Mouse (Mus musculus) neural tube, embryonic 11.5 days (tissue): Measurements from ENCODE around the gene Ly6c2. TPM values are rescaled to one million over a fixed set of nuclear protein-coding genes. Genes with fewer than 3 reads are reported as not detected.
"Not testable (repeated sequence)": the region's sequence is repeated elsewhere in the genome, so short reads cannot be mapped to it uniquely, and the experiment has no call there.

Experiments
- ATAC-seq: fragments of 200-750 bp; cut with Nextera tagmentation; 2 replicates; pipeline ENCODE4 v1.8.0; 2017; ENCODE audit warnings: moderate number of reproducible peaks, mild to moderate bottlenecking, moderate TSS enrichment, moderate library complexity; ENCODE audit not compliant: insufficient read depth, low FRiP score, low TSS enrichment
- DNase-seq: peaks from one replicate; pipeline ENCODE4 v3.0.0-alpha.2; 2015; ENCODE audit warnings: low spot score
- H3K27ac ChIP-seq: fragments of 300-500 bp; sonication (generic); 2 replicates; pipeline ENCODE4 v1.5.1; 2014; ENCODE audit warnings: low read depth, mild to moderate bottlenecking, low read length
- H3K27me3 ChIP-seq: fragments of 300-500 bp; sonication (generic); 2 replicates; pipeline ENCODE4 v1.6.1; 2014; ENCODE audit warnings: mild to moderate bottlenecking, low read length, mixed read lengths; ENCODE audit not compliant: control insufficient read depth, insufficient read depth
- H3K36me3 ChIP-seq: fragments of 300-500 bp; sonication (generic); 2 replicates; pipeline ENCODE4 v1.6.1; 2014; ENCODE audit warnings: mild to moderate bottlenecking, low read length, moderate library complexity, mixed read lengths; ENCODE audit not compliant: control insufficient read depth, insufficient read depth
- H3K4me1 ChIP-seq: fragments of 300-500 bp; sonication (generic); 2 replicates; pipeline ENCODE4 v1.6.1; 2014; ENCODE audit warnings: low read length, mixed read lengths; ENCODE audit not compliant: control insufficient read depth, insufficient read depth
- H3K4me2 ChIP-seq: fragments of 300-500 bp; sonication (generic); 2 replicates; pipeline ENCODE4 v1.6.1; 2014; ENCODE audit warnings: low read depth, mild to moderate bottlenecking, moderate library complexity
- H3K4me3 ChIP-seq: fragments of 300-500 bp; sonication (generic); 2 replicates; pipeline ENCODE4 v1.5.1; 2014; ENCODE audit warnings: low read depth, low read length
- H3K9ac ChIP-seq: fragments of 300-500 bp; sonication (generic); 2 replicates; pipeline ENCODE4 v1.6.1; 2014; ENCODE audit warnings: mild to moderate bottlenecking, low read length
- H3K9me3 ChIP-seq: fragments of 300-500 bp; sonication (generic); 2 replicates; pipeline ENCODE4 v1.6.1; 2016; ENCODE audit warnings: low read length; ENCODE audit not compliant: control insufficient read depth
- WGBS: fragments of 180-500 bp; shearing (Covaris S2); extraction: QIAGEN DNeasy Blood & Tissue Kit; methylation state at CpG from one replicate; pipeline ENCODE4 v1.1.7; 2014; 5-methylcytosine and 5-hydroxymethylcytosine counted together
- polyA plus RNA-seq: library from polyadenylated mRNA; unstranded; fragments of >200 nt; fragmentation: Nextera tagmentation; extraction: Ambion mirVana; gene quantifications from 2 replicates; pipeline ENCODE4 v1.2.1, GENCODE M21; 2014

Gene Ly6c2
- polyA plus RNA-seq, result not detected in 2 replicates

- H3K9me3 ChIP-seq, H3K9ac ChIP-seq, H3K4me1 ChIP-seq, H3K27ac ChIP-seq, ATAC-seq, H3K36me3 ChIP-seq, H3K4me3 ChIP-seq, DNase-seq, H3K4me2 ChIP-seq, H3K27me3 ChIP-seq: not testable (repeated sequence)
- no CpG with 5 or more reads among the region's 1 CpGs for WGBS
These were observed at the start of gene Ly6c2 for GRCm38 (mm10) chr15:75111861-75112630. Gene Ly6c2 (minus strand): TSS chr15:75111970.

- 50% methylated on average over 1 of the region's 1 CpGs for WGBS
- DNase-seq, result no peak
- no peak for ATAC-seq
- H3K9ac ChIP-seq, result no peak overlapping the region
- no peaks in the 10 kb centered on the region for H3K9me3 ChIP-seq
- no peaks in the 10 kb centered on the region for H3K27me3 ChIP-seq
- H3K27ac ChIP-seq, result no peak overlapping the region
- no peaks in the 10 kb centered on the region for H3K36me3 ChIP-seq
- H3K4me2 ChIP-seq, result no peak overlapping the region
- H3K4me3 ChIP-seq, result no peak overlapping the region
- no peaks in the 10 kb centered on the region for H3K4me1 ChIP-seq
These were observed 45.9 kb upstream of the Ly6c2 start for GRCm38 (mm10) chr15:75157646-75158045.

- no peaks in the 10 kb centered on the region for H3K27me3 ChIP-seq
- H3K4me2 ChIP-seq, result no peak within 1 kb of the TSS
- ATAC-seq (no peak), DNase-seq (no peak)
- WGBS, result 100% methylated on average over 1 of the region's 1 CpGs
- H3K36me3 ChIP-seq, result no peaks in the 10 kb centered on the region
- no peak within 1 kb of the TSS for H3K9ac ChIP-seq
- H3K4me3 ChIP-seq, result no peak within 1 kb of the TSS
- H3K4me1 ChIP-seq, result no peaks in the 10 kb centered on the region
- H3K27ac ChIP-seq, result no peak within 1 kb of the TSS
- no peaks in the 10 kb centered on the region for H3K9me3 ChIP-seq
These were observed 43.2 kb upstream of the Ly6c2 start, which contains the start of gene Ly6g for GRCm38 (mm10) chr15:75154940-75155339. Gene Ly6g (plus strand): TSS chr15:75155240.

GRCm38 (mm10) chr15:75153087-75153486 is 41.3 kb upstream of the Ly6c2 start:
- Histone ChIP-seq H3K4me1 (no peaks in the 10 kb centered on the region), H3K9me3 (no peaks in the 10 kb centered on the region), H3K4me2 (no peak overlapping the region), H3K4me3 (no peak overlapping the region), H3K27me3 (no peaks in the 10 kb centered on the region), H3K36me3 (no peaks in the 10 kb centered on the region), H3K27ac (no peak overlapping the region), H3K9ac (no peak overlapping the region)
- ATAC-seq (no peak), DNase-seq (no peak)

- DNase-seq, result no peak
- no peaks in the 10 kb centered on the region for H3K27me3 ChIP-seq
- H3K9ac ChIP-seq, result no peak overlapping the region
- H3K36me3 ChIP-seq, result no peaks in the 10 kb centered on the region
- no peak overlapping the region for H3K4me3 ChIP-seq
- ATAC-seq, result no peak
- no peak overlapping the region for H3K27ac ChIP-seq
- no peaks in the 10 kb centered on the region for H3K4me1 ChIP-seq
- H3K9me3 ChIP-seq, result no peaks in the 10 kb centered on the region
- H3K4me2 ChIP-seq, result no peak overlapping the region
- WGBS, result 56% methylated on average over 3 of the region's 3 CpGs
These were observed 32.0 kb upstream of the Ly6c2 start for GRCm38 (mm10) chr15:75143735-75144134.

- not testable (repeated sequence) for H3K36me3 ChIP-seq, ATAC-seq, H3K4me1 ChIP-seq, H3K9me3 ChIP-seq, H3K4me2 ChIP-seq, H3K4me3 ChIP-seq, H3K27me3 ChIP-seq, H3K9ac ChIP-seq, H3K27ac ChIP-seq
- 50% methylated on average over 6 of the region's 6 CpGs for WGBS
- peak; percentile 41 for DNase-seq
These were observed 30.1 kb upstream of the Ly6c2 start for GRCm38 (mm10) chr15:75141812-75142360.

- H3K4me3 ChIP-seq, ATAC-seq, H3K27ac ChIP-seq, H3K4me2 ChIP-seq, H3K27me3 ChIP-seq, H3K36me3 ChIP-seq, H3K4me1 ChIP-seq, H3K9ac ChIP-seq, H3K9me3 ChIP-seq, DNase-seq: not testable (repeated sequence)
- 81% methylated on average over 3 of the region's 3 CpGs for WGBS
These were observed 26.0 kb upstream of the Ly6c2 start for GRCm38 (mm10) chr15:75137739-75138138.

GRCm38 (mm10) chr15:75135090-75135783 is 23.5 kb upstream of the Ly6c2 start:
- not testable (repeated sequence) for H3K9ac ChIP-seq, H3K27me3 ChIP-seq
- WGBS, result 96% methylated on average over 2 of the region's 2 CpGs

More at GRCm38 (mm10) chr15:75135090-75135783, 23.5 kb upstream of the Ly6c2 start:
- not testable (repeated sequence) for H3K4me3 ChIP-seq, ATAC-seq, DNase-seq, H3K9me3 ChIP-seq, H3K4me1 ChIP-seq, H3K36me3 ChIP-seq, H3K4me2 ChIP-seq, H3K27ac ChIP-seq
